Mouse (Mus musculus): ENCODE results near the gene Akap13.

- TF ChIP-seq CTCF (IDR thresholded peaks at IDR 0.05; ENCODE audit: low read depth): no peak
- TF ChIP-seq EP300 (IDR thresholded peaks at IDR 0.05; ENCODE audit: low read depth): no peak
These were observed 325.5 kb downstream of the Akap13 start for GRCm38 (mm10) chr7:75780812-75781211.

Data from heart, postnatal 0 days (tissue).